Mouse (Mus musculus) spleen, postnatal 36 days (tissue): ENCODE measurements around the gene Etfbkmt.
"Not testable (repeated sequence)": the region's sequence is repeated elsewhere in the genome, so short reads cannot be mapped to it uniquely, and the experiment has no call there.

Experiments used
- DNase-seq, 2 experiments: peaks; one replicate each; pipeline ENCODE4 v3.0.0; 2022; ENCODE audit warnings: low spot score in 2 of 2, mixed read lengths in 1 of 2

Gene Etfbkmt

DNA sequence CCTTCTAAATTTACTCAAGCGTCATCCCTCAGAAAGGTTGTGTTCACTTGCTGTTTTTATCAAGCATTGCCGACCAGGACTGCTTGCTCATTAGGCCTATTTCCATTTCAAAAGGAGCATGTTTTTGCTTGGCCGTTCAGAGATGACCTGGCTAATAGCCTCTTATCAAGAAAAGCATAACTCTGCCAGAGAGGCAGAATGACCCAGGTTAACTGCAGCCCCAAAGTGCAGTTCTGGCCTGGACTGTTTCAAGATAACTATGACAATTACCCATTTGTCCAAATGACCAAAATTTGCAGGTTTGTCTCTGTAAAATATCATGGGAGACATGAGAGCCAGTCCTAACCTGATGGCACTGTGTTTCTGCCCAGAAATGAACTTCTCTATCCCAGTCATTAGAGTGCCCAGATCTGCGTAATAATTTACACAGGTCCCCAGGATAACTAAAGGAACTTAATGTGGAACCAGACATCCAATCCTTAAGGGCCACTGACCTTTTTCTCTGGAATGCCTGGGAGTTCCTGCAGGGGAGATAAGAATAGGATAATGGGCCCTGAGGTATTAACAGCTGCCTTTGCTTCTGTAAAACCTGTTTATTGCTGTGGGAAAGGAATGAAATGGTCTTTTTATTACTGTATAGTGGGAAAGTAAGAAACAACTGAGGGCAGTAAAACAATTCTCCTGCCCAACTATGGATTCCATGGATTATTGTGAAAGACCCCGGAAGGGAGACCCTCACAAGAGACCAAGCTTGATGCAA lies 5.1 kb upstream of the Etfbkmt start:
- no peak for DNase-seq

DNA sequence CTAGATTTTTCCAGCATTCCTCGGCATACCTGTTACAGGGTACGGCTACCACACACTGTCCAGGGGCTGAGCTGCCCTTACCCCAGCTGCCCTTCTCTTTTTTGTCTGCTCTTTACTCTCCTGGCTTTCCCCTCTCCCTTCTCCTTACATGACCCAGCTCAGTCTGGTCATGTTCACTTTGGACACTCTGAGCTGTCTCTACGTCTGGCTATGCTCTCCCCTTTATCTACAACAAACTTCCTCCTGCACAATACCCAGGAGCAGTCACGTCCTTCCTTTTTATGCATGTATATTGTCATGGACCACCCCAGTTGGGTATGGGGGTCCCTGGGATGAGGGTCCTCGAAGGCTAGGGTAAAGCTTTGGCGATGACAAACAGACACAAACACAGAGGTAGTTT lies 4.0 kb upstream of the Etfbkmt start:
- DNase-seq, result no peak

DNA sequence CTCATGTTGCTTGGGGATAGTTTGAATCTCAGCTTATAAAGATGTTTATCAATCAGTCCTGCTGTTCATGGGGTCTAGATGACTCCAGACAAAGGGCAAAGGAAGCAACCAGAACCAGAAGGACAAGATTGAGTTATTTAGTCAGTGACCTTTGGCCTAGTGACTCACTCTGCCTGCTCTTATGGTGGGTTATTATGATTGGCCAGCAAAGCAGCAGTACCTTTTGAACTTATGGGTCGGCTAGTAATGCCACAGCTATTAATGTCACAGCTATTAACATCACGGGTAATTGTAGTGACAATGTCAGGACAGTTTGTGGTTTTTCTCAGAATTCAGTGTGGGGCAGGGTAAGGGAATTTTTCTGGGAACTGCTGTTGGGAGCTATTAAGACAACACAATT lies 1.7 kb upstream of the Etfbkmt start:
- DNase-seq, result no peak

DNA sequence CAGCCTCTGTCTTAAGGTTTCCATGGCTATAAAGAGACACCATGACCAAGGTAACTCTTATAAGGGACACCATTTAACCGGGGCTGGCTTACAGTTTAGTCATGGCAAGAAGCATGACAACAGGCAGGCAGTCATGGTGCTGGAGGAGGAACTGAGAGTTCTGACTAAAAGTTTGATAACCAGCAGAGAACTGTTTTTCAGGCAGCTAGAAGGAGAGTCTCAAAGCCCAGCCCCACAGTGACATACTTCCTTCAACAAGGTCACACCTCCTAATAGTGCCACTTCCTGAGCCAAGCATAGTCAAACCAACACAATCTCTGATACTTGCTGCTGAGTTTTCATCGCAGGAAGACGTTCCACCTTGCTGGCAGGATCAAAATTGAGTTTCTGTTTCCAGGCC lies 638 bp upstream of the Etfbkmt start:
- DNase-seq, result peak; percentile 27 to 31

DNA sequence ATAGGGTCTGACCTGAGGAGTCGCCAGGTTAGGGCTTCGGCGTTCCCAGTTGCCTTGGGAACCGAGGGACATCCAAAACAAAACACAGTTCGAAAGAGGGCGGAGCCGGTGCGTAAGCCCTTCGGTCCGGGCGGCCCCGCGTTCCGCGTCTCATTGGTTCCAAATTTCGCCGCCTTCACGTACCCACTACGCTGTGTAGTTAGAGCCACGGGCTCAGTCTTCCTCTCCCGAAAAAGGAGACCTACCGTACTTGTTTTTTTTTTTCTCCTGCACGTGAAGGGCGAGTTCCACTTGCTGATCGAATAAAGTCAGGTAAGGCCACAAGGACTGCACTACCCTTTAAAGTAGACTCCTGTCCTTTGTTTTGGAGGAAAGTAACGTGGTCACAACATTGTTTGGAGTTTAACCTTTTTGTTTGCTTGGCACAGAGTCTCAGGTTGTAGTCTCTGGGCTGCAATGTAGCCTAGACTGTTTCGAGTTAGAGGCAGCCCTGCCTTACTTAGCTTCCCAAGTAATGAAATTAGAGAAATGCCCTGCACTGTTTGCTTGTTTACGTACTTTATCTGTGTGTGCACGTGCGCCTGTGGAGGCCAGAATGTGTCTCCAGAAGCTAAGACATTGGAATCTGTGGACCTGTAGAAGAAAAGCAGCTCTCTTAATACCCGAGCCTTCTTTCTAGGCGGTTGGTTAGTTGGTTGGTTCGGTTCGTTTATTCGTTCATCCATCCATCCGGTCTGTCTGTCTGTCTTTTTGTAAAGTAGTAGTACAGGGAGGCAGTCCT lies 1.9 kb downstream of the Etfbkmt start:
- DNase-seq, result peak; percentile 79 to 86

DNA sequence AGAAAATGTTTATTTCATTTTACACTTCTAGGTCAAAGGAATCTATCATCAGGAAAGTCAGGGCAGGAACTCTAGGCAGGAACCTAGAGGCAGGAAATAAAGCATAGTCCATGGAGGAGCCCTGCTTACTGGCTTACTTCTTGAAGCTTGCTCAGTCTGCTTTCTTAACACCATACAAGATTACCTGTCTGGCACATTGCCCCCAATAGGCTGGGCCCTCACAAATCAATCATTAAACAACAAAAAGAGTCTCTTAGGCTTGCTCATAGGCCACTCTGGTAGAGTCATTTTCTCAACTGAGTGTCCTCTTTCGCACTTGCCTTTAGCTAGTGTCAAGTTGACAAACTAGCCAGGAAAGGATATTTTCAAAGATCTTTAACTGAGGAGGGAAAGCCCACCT lies 5.5 kb downstream of the Etfbkmt start:
- no peak for DNase-seq

DNA sequence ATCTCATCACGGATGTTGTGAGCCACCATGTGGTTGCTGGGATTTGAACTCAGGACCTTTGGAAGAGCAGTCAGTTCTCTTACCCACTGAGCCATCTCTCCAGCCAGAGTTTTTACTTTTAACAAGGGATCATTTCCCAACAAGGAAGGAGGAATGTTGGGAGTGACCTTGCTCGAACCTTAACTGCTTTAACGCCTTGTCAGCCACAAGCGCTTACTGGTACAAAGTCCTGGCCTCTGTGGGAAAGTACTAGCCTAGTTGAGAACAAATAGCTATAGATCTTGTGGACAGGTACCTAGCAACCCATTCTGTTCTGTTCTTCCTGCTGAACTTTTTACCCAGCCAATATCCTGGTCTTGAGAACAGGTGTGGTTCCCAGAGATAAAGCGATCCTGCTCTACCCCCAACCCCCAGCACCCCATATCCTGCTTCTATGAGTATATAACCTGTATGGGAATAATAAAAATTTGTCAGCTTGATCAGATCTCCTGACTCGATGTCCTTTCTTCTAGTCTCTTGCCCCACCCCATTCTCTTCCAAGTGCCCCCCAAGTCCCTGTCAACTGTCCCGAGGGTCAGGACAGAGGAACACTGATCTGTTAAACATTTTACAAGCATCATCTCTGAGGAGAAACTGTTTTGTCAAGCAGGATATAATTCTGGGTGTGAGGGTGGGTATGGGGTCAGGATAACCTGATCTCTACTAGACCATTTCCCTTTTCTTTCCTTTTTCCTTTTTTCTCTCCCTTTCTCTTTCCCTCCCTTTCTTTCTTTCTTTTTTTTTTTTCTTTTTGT lies 9.0 kb downstream of the Etfbkmt start:
- no peak for DNase-seq

DNA sequence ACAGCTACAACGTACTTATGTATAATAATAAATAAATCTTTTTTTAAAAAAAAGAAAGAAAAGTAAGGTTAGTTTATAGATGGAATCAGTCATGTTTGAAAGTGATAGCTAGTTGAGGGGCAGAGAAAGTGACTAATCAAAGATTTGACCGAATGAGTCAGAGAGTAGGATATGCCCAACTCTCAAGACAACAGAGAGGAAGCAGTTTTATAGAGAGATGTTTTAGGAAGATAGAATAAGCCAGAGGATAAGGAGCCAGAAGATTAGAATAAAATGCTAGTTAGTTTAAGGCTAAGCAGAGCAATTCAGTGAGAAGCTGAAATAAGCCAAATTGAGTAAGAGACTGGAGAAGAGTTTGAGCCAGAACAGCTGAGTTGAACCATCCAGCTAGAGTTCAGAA lies 12.5 kb downstream of the Etfbkmt start:
- no peak for DNase-seq

DNA sequence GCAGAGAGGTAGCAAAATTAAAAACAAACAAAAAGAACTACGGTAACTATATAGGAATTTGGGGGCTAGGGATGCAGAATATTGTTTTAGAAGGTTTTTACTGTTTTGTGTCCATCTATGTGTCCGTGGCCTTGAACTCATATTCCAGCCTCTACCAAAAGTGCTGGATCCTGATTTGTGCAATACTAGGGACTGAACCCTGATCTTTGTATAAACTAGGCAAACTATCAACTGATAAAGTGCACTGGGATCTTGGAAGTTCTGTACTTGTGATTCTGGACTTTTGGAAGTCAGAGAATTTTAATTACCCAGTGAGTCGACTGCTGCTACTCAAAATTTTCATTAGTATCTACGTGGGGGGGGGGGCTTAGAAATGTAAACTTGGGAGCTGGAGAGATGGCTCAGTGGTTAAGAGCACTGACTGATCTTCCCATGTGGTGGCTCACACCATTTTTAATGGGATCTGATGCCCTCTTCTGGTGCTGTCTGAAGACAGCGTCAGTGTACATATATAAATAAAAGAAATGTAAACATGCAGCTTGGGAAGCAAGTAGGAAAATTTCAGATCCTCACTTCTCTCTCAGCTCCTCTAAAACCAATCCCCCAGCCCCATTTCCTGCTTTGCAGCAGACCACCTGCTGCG lies 13.9 kb downstream of the Etfbkmt start:
- no peak for DNase-seq

DNA sequence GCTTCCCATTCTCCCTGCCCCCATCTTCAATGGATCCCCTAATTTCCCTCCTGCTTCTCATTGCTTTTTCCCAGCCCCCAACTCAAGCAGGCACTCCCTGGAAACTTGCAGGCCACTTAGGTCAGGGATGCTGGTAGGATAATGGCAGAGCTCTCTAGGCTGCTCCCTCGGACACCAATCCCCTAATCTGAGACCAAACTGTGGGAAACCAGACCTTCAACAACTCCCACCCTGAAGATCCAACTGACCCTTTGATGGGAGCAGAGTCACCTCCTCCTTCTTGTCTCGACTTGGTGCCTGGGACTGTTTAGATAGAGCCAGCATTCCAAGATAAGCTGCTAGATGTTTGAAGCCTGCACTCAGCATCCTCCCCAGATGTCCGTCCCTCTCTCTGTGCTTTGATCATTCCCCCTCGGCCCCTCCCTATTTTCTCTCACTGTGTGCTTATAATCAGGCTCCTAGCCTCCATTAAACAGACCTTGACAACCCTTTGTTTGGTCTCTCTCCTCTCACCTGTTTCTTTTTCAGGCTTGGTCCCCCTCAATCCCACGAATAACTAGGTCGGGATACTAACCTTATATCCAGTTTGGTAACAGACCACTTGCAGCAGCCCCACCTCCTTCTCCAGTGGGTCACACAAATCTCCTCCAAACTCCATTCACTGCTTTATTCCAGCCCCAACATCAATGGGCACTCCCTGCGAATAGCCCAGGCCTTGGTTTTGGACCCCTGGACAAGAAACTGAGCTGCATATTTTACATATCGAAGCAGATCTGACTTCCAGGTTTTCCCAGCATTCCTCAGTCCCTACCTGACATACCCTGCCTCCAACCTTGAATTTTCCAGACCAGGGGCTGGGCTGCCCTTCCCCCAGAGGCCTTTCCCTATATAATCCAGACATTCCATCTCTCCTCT lies 14.7 kb downstream of the Etfbkmt start:
- DNase-seq, result no peak

DNA sequence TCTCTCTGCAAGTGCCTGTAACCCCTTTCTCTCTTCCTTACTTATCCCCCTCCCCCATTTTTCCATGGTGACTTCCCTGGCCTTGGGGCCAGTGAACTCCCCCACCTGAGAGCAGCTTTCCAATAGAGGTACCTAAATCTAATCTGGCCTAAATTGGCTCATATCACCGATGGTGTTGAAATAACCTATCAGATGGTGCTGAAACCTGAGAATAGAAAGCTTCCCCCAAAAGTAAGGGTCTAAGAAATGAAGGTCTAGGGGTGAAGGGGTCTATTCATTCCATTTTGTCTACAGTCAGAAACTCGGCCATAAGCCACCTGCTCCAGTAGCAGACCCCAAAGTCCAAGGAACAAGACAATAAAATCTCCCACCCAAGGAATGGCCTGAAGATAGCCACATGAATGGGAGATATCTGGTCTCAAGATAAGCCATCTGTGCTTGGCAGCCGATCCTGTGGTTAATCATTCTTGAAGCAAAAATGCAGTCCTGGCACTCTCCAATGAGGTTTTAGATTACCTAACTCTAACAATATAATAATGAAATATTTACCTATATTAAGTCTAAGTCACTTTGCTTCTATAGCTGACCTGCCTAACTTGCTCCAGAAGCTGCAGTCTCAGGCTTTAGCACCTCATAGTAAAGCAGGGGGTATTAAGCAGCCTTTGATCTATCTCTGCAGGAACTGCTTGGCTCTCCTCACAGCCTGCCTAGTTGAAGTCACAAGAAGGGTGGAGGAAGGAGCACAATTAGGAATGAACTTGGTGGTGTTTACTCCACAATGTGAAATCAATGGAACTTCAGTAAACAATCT lies 15.6 kb downstream of the Etfbkmt start:
- no peak for DNase-seq

DNA sequence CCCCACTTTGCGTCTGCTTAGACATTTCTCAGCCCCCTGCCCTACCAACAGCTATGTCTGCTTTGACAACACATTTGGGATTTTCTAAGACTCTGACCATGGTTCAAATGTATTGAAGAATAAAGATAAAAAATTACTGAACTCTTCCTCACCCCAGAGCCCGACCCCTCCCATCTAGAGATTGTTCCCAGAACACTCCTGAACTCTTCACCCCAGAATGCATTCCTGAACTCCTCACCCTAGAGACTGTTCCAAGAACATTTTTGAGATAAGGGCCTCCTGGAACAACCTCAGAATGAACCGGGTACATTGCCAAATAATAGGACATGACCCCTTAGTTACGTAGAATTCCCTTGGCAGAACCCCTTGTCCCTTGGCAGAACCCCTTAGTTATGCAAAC lies 27.4 kb downstream of the Etfbkmt start:
- not testable (repeated sequence) for DNase-seq

DNA sequence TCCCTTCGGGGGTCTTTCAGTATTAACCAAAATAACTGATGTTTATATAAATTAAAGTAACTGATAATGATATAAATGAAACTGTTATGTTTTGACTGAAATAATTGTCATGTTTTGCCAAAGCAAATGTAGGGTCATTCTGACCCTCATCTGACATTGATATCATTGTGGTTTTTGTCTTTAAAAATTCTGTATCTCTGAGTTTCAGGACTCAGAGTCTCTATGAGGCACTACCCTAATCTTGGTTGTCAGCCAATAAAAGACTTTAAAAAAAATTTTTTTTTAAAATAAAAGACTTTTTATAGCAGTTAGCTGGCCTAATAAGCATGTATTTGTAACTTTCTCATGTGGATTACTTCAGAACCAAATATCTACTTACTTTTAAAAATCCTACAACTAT lies 28.0 kb downstream of the Etfbkmt start:
- DNase-seq, result no peak

DNA sequence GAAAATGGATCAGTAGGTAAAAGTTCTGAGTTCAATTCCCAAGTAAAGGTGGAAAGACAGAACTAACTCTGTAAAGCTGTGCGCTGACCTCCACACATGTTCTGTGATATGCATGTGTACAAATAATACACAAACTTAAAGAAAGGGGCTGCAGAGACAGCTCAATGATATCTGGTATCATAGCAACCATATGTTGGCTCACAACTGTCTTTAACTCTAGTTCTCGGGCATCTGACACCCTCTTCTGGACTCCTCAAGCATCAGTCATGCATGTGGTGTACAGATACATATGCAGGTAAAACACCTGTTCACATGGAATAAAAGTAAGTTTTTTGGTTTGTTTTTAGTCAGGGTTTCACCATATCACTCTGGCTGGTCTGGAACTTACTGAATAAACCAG lies 28.8 kb downstream of the Etfbkmt start:
- DNase-seq, result no peak

DNA sequence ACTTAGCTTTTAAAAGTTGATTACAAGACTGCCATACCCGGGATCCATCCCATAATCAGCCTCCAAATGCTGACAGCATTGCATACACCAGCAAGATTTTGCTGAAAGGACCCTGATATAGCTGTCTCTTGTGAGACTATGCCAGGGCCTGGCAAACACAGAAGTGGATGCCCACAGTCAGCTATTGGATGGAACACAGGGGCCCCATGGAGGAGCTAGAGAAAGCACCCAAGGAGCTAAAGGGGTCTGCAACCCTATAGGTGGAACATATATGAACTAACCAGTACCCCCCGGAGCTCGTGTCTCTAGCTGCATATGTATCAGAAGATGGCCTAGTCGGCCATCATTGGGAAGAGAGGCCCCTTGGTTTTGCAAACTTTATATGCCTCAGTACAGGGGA lies 30.3 kb downstream of the Etfbkmt start:
- DNase-seq, result not testable (repeated sequence)

DNA sequence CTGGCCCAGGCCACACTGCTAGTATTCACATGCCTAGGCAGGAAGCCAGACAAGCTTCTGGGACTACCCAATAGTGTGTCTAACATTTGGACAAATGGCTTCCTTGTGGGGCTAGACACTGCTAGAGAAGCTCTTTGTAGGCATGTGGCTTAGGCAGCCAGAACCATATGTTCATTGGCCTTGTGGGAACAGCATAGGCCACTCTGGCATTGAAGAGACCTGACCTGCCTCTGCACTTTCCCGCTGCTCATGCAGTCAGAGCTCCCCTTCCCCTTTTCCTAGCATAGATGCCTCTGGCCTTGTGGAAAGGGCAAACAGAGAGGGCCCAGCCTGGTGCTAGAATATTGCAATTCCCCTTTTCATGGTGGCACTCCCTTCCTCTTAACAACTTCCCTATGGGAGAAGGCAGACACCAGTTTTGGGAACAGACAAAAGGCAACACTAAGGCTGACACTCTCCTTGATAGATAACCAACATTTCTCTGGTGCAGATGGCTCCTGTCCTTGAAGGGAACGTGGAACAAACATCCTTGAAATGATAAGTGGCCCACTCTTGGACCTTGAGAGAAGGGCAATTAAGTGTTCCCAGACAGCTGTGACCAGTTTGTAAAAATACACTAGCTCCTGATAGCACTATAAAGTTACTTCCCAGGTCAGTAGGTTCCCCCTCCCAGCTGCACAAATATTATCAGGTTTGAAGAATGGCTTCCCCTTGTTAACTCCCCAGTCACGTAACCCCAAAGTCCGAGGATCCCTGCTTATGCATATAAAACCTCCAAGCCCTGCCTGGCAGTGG lies 34.4 kb downstream of the Etfbkmt start:
- no peak for DNase-seq

DNA sequence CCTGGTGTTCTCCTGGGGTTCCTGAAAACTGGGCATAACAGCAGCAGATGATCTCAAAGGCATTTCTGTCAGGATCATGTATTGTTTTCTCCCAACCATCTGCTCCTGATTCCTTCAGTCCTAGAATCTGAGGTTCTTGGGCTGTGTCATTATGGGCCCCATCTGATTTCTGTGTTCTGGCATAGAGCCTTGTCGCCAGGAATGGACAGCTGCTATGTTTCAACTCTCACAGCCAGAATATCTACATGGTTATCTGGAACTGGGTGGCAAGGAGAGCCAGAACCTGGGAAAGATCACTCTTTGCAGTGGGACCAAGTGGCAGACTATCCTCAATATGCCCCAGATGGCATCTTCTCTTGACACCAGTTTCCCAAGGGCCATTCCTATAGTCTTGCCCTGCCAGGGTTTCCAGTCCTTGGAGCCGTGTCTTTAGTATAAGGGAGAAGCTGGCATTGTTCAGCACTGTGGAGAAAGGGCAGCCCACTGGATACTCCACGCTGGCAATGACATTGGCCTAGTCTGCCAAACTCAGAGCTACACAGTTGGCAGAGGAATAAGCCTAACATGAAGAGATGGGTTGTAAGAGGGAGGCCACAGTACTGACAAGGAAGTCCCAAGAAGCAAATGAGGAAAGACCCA lies 35.4 kb downstream of the Etfbkmt start:
- no peak for DNase-seq

DNA sequence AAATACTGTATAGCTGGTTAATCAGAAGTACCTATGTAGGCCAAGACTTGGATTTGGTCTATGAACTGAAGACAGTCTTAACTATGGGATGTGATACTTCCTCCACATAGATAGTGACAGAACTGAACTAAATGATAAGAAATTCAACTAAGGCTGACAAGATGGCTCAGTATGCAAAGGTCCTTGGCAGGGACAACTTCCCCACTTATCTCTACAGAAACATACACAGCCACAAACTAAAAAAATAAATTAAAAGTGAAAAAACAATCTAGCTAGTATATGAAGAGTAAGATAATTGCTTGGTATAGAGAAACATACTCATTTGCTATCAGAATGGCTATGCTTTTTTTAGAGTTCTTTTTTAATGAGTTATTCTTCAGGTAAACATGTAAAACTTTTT lies 39.4 kb downstream of the Etfbkmt start:
- no peak for DNase-seq

DNA sequence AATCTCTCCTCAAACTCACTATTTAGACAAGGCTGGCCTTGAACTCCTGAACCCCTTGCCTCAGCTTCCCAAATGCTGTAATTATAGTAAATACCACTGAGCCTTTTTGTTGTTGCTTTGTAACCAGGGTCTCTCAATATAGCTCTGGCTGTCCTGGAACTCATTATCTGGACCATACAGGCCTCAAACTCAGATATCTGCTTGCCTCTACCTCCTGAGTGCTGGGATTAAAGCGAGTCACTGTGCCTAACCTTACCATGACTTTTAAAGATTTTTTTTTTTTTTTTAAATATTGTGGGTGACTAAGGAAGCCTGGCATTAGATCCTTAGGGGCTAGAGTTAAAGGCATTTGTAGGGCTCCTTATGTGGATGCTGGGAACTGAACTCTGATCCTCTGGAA lies 44.4 kb downstream of the Etfbkmt start:
- no peak for DNase-seq
